Mouse (Mus musculus) heart, embryonic 14.5 days (tissue): Measurements from ENCODE around the gene Tmprss3. TPM values are rescaled to one million over a fixed set of nuclear protein-coding genes. Genes with fewer than 3 reads are reported as not detected.

Source experiments
- ATAC-seq: fragments of 200-750 bp; cut with Nextera tagmentation; 2 replicates; pipeline ENCODE4 v1.8.0; 2017; ENCODE audit warnings: low read depth, moderate TSS enrichment; ENCODE audit not compliant: insufficient number of reproducible peaks, insufficient read depth, low FRiP score
- H3K27ac ChIP-seq, 2 experiments: fragments of 200-500 bp in 1 of 2; fragments of 300-500 bp in 1 of 2; sonication (generic) in 1 of 2; replicated peaks in 1 of 2; 2 replicates each; pipeline ENCODE4 v1.5.1; 2012 to 2014; ENCODE audit warnings: low read depth in 2 of 2, low read length in 2 of 2, control low read depth in 1 of 2, mild to moderate bottlenecking in 1 of 2, mixed read lengths in 1 of 2; ENCODE audit not compliant: control insufficient read depth in 1 of 2, insufficient read depth in 1 of 2
- H3K27me3 ChIP-seq: fragments of 300-500 bp; sonication (generic); 2 replicates; pipeline ENCODE4 v1.6.1; 2014; ENCODE audit warnings: mild to moderate bottlenecking, low read length, control low read depth; ENCODE audit not compliant: control insufficient read depth, insufficient read depth
- H3K36me3 ChIP-seq: fragments of 300-500 bp; sonication (generic); 2 replicates; pipeline ENCODE4 v1.6.1; 2014; ENCODE audit warnings: mild to moderate bottlenecking, control low read depth, low read length, mixed read lengths; ENCODE audit not compliant: control insufficient read depth, insufficient read depth
- H3K4me1 ChIP-seq, 2 experiments: fragments of 200-500 bp in 1 of 2; fragments of 300-500 bp in 1 of 2; sonication (generic) in 1 of 2; 2 replicates each; pipeline ENCODE4 v1.6.1; 2012 to 2014; ENCODE audit warnings: low read length in 2 of 2, control low read depth in 1 of 2, mixed read lengths in 1 of 2; ENCODE audit not compliant: control insufficient read depth in 2 of 2, insufficient read depth in 2 of 2
- H3K4me2 ChIP-seq: fragments of 300-500 bp; sonication (generic); 2 replicates; pipeline ENCODE4 v1.6.1; 2014; ENCODE audit warnings: mild to moderate bottlenecking, low read length
- H3K4me3 ChIP-seq, 2 experiments: fragments of 200-500 bp in 1 of 2; fragments of 300-500 bp in 1 of 2; sonication (generic) in 1 of 2; 2 replicates each; pipeline ENCODE4 v1.5.1; 2012 to 2014; ENCODE audit warnings: low read length in 2 of 2, mild to moderate bottlenecking in 2 of 2, control low read depth in 1 of 2, low read depth in 1 of 2, moderate library complexity in 1 of 2; ENCODE audit not compliant: control insufficient read depth in 1 of 2, insufficient read depth in 1 of 2
- H3K9ac ChIP-seq: fragments of 300-500 bp; sonication (generic); 2 replicates; pipeline ENCODE4 v1.6.1; 2014; ENCODE audit warnings: mild to moderate bottlenecking, low read length
- H3K9me3 ChIP-seq: fragments of 300-500 bp; sonication (generic); 2 replicates; pipeline ENCODE4 v1.6.1; 2016; ENCODE audit warnings: low read length, control low read depth; ENCODE audit not compliant: control insufficient read depth
- WGBS: fragments of 180-500 bp; shearing (Covaris S2); extraction: QIAGEN DNeasy Blood & Tissue Kit; methylation state at CpG from one replicate; pipeline ENCODE4 v1.1.7; 2014; 5-methylcytosine and 5-hydroxymethylcytosine counted together
- polyA plus RNA-seq: library from polyadenylated mRNA; unstranded; fragments of >200 nt; fragmentation: Nextera tagmentation; extraction: Ambion mirVana; gene quantifications from 2 replicates; pipeline ENCODE4 v1.2.1, GENCODE M21; 2014

Gene Tmprss3
- polyA plus RNA-seq, 1 experiment from 2014 or later: 0.09 TPM

GRCm38 (mm10) chr17:31136821-31137220 lies 62.0 kb downstream of the Tmprss3 start:
- Histone ChIP-seq H3K27ac (no peak overlapping the region), H3K36me3 (no peaks in the 10 kb centered on the region), H3K9ac (no peak overlapping the region), H3K4me1 (no peaks in the 10 kb centered on the region), H3K27me3 (no peaks in the 10 kb centered on the region), H3K9me3 (no peaks in the 10 kb centered on the region), H3K4me2 (no peak overlapping the region), H3K4me3 (no peak overlapping the region)
- 70% methylated on average over 1 of the region's 1 CpGs for WGBS
- ATAC-seq: no peak

GRCm38 (mm10) chr17:31136291-31136690 lies 62.5 kb downstream of the Tmprss3 start:
- H3K27me3 ChIP-seq: no peaks in the 10 kb centered on the region
- no peak overlapping the region for H3K4me2 ChIP-seq
- H3K4me3 ChIP-seq: no peak overlapping the region
- H3K9me3 ChIP-seq: no peaks in the 10 kb centered on the region
- H3K36me3 ChIP-seq: no peaks in the 10 kb centered on the region
- ATAC-seq: no peak
- H3K4me1 ChIP-seq: no peaks in the 10 kb centered on the region
- WGBS: 67% methylated on average over 3 of the region's 3 CpGs
- no peak overlapping the region for H3K9ac ChIP-seq
- H3K27ac ChIP-seq: no peak overlapping the region

DNA sequence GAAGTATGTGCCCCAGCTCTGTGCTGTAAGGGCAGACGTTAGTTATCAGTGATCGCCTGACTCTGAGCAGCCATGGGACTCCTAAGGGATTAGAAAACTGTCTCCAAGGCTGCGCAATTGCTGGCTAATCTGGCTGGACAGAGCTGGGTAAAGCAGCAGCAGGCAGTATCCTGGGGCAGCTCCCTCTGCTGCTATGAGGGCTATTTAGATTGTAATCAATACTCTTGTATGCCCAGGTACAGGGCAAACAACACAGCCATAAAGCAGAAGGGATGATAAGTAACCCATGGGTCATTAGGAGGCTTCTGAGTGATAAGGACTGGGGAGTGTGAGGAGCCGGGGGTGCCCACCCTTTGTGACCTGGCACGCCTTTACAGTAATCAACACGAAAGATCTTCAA lies 63.9 kb downstream of the Tmprss3 start:
- Histone ChIP-seq H3K27ac (no peak overlapping the region), H3K36me3 (no peaks in the 10 kb centered on the region), H3K4me3 (no peak overlapping the region), H3K27me3 (no peaks in the 10 kb centered on the region), H3K9me3 (no peaks in the 10 kb centered on the region), H3K4me2 (no peak overlapping the region), H3K9ac (no peak overlapping the region), H3K4me1 (no peaks in the 10 kb centered on the region)
- ATAC-seq: no peak
- WGBS: 60% methylated on average over 6 of the region's 6 CpGs

DNA sequence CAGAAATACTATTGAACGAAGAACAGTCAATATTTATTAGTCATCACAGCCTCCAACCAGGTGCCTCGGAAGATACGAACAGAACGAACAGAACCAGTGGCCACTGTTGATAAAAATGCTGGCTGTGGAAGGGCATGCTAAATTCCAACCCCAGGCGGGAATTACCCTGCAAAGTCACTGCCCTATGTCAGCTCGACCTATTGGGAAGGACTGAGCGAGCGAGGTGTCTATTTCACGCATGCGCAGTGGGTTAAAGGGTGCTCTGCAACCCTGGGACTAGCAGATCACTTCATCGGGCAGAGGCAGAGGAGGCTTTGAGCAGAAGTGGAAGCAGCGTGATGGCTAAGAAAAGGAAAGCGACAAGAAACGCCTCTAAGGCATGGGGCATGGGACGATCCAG lies 65.0 kb downstream of the Tmprss3 start:
- 71% methylated on average over 15 of the region's 15 CpGs for WGBS
- no peaks in the 10 kb centered on the region for H3K4me1 ChIP-seq

GRCm38 (mm10) chr17:31131269-31131821 lies 67.4 kb downstream of the Tmprss3 start:
- H3K27ac ChIP-seq: no peak overlapping the region
- H3K27me3 ChIP-seq: no peaks in the 10 kb centered on the region; the same call in 1 of the 2 replicates
- 73% methylated on average over 10 of the region's 10 CpGs for WGBS
- H3K9me3 ChIP-seq: no peaks in the 10 kb centered on the region
- no peak overlapping the region for H3K4me2 ChIP-seq
- no peak for ATAC-seq
- H3K4me1 ChIP-seq: no peaks in the 10 kb centered on the region
- H3K4me3 ChIP-seq: no peak overlapping the region
- H3K9ac ChIP-seq: no peak overlapping the region
- H3K36me3 ChIP-seq: no peaks in the 10 kb centered on the region

More for the DNA sequence above, 65.0 kb downstream of the Tmprss3 start:
- H3K36me3 ChIP-seq: no peaks in the 10 kb centered on the region
- ATAC-seq: no peak
- H3K9me3 ChIP-seq: no peaks in the 10 kb centered on the region
- no peak overlapping the region for H3K4me3 ChIP-seq
- no peak overlapping the region for H3K27ac ChIP-seq
- no peaks in the 10 kb centered on the region for H3K27me3 ChIP-seq
- no peak overlapping the region for H3K4me2 ChIP-seq
- no peak overlapping the region for H3K9ac ChIP-seq

- H3K4me2 ChIP-seq: no peak within 1 kb of the TSS
- no peaks in the 10 kb centered on the region; the same call in 1 of the 2 replicates for H3K27me3 ChIP-seq
- no peak within 1 kb of the TSS for H3K9ac ChIP-seq
- H3K27ac ChIP-seq: no peak within 1 kb of the TSS
- no peaks in the 10 kb centered on the region for H3K9me3 ChIP-seq
- H3K36me3 ChIP-seq: no peaks in the 10 kb centered on the region
- WGBS: 35% methylated on average over 2 of the region's 2 CpGs
- no peak within 1 kb of the TSS for H3K4me3 ChIP-seq
- H3K4me1 ChIP-seq: no peaks in the 10 kb centered on the region
- ATAC-seq: no peak
Measured at GRCm38 (mm10) chr17:31129452-31129851, 69.3 kb downstream of the Tmprss3 start, which contains the start of gene Tff3. Tff3 (minus strand) TSS chr17:31129646.

Other genes with a start within 250 kb of the Tmprss3 start
- gene Umodl1, start 244.3 kb downstream of the Tmprss3 start, polyA plus RNA-seq: not detected in 2 replicates
- 10.1 and 10.8 TPM in 2 replicates for gene Abcg1, start 141.3 kb downstream of the Tmprss3 start, polyA plus RNA-seq
- not detected in 2 replicates for gene Tff3, start 69.3 kb downstream of the Tmprss3 start, polyA plus RNA-seq
- gene Tff2, start 54.7 kb downstream of the Tmprss3 start, polyA plus RNA-seq: not detected in 2 replicates
- gene Tff1, start 33.7 kb downstream of the Tmprss3 start, polyA plus RNA-seq: not detected in 2 replicates
- gene Ubash3a, start 8.9 kb upstream of the Tmprss3 start, polyA plus RNA-seq: 0.50 TPM in 1 of 2 replicates, not detected in the other
- gene Rsph1, start 78.4 kb upstream of the Tmprss3 start, polyA plus RNA-seq: 1.3 and 1.8 TPM in 2 replicates
- 8.0 and 9.1 TPM in 2 replicates for gene Slc37a1, start 87.8 kb upstream of the Tmprss3 start, polyA plus RNA-seq
- gene Pde9a, start 187.2 kb upstream of the Tmprss3 start, polyA plus RNA-seq: 6.6 and 9.1 TPM in 2 replicates